Mouse (Mus musculus): ENCODE results near the gene Cav1.

Cav1 gene

DNA sequence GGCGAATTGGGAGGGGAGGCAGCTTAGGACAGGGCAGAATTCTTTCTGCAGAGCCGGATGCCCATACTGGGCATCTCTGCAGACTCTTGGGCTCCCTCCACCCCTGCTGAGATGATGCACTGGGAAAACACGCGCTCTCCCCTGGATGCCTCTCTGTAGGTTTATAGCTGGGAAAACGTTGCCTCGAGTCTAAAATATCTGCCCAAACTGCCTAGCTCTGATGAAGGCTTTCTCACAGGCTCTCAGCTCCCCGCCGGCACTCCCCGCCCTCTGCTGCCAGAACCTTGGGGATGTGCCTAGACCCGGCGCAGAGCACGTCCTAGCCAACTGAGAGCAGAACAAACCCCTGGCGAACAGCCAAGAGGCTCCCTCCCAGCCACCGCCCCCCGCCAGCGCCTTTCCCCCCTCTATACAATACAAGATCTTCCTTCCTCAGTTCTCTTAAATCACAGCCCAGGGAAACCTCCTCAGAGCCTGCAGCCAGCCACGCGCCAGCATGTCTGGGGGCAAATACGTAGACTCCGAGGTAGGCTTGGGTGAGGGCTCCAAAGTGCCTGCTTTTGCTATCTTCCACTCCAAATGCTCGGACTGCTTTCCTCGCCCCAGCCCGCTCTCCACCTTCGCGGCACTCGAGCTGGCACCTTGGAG is at the start of gene Cav1:
TSS of gene Cav1 (plus strand) at position 382 of the 648 bp plus-strand sequence.
- POLR2A ChIA-PET, result interaction anchor here in 2 of 4 experiments (0.5 to 0.7 kb wide), 3 partner anchors 11 to 87 kb away, joined by 3 read pairs; no protein-coding TSS in a partner anchor
- CTCF ChIA-PET, result interaction anchor here in 2 of 4 experiments (0.5 to 2.1 kb wide), 3 partner anchors 284 to 565 kb away, joined by 3 to 5 read pairs (median 5); no protein-coding TSS in a partner anchor

DNA sequence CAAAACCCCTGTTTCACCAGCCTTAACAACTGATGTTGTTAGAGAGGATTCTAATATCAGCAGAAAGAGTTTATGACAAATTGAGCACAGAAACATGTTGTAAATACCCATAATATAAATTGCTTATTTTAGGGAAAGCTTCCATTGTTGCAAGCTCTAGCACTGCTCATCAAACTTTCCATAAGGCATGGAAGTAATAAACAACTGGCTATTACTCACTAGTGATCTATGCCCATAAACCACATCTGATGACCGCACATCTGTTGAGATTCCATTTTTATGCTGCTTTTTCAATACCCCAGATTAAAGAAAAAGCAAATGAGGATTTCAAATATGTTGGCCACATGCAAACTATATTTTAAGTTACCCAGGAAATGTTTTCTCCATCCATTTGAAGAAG is 48.0 kb upstream of the Cav1 start:
- ChIA-PET POLR2A (no interaction called here), CTCF (no interaction called here)

DNA sequence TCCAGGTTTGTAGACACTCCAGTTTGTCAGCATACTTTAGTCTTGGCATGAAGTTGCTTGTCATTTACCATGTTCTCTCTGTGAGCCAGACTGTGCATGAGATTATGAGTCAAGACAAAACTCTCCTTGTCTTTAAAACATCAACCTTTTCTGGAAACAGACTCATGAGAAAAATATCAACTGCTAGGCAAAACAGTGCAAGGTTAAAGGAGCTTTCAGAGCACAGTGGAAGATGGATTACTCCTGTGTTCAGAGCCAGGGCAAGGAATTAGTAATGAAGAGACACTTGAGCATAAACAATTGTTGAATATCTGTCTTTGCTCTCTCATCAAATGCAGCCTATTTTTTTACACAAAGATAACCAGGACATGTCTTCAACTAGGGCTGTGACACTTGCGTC is 47.2 kb upstream of the Cav1 start:
- POLR2A ChIA-PET, result no interaction called here
- CTCF ChIA-PET, result no interaction called here

DNA sequence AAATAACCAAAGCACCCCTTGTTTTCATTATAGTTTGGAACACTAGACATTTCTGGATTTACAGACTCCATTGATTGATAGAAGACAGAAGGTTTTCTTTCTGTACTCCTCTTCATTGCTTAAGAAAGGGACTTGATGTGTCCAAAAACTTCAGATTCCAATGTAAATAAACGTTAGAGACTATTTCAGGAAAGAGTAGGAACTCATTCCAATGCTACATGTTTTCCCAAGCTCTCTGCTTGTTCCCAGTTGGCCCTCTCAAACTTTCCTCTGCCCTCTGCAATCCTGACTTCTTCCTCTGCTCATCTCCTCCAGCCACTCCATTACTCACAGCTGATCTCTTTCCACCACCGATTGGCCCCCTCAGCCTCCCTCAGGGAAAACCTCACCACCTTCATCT is 43.3 kb upstream of the Cav1 start:
- ChIA-PET POLR2A (no interaction called here), CTCF (no interaction called here)

DNA sequence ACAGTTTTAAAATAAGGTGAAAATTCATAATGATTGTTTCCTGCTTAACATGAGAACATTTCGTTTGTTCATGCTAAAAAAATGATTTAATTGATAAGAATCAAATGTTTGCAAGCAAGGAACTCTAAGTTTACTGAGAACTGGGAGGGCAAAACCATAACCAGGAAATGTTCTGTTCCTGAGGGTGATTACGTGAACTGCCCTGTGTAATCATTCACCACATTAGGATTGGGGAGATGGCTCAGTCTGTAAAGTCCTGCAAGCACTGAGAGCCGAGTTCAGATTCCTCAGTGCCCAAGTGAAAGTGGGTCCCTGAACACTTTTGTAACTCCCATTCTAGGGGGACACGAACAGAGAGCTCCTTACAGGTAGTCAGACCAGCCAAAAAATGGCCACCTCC is 41.1 kb upstream of the Cav1 start:
- ChIA-PET CTCF (interaction anchor here in 1 of 4 experiments (0.6 kb wide), 1 partner anchor 52 kb away, joined by 3 read pairs; no protein-coding TSS in a partner anchor), POLR2A (interaction anchor here in 1 of 4 experiments (0.6 kb wide), 1 partner anchor 578 kb away, joined by 3 read pairs; no protein-coding TSS in a partner anchor)

DNA sequence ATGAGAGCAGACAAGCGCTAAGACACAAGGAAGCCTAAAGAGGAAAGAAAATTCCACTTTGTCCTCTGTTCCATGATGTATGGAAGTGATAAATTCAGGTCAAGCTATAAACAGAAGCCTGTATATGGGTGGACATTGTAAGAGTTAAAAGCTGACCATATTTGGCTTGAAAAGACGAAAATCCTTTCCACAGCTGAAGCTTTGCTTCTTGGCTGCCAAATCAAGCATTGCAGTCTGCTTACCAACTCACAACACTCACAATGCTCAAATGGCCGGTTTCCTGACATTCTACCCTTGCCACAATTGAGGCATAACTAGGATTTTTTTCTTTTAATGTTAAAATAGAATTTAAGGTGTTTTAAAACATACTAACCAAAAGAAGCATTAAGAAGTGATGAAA is 39.7 kb upstream of the Cav1 start:
- POLR2A ChIA-PET, result no interaction called here
- CTCF ChIA-PET, result no interaction called here

DNA sequence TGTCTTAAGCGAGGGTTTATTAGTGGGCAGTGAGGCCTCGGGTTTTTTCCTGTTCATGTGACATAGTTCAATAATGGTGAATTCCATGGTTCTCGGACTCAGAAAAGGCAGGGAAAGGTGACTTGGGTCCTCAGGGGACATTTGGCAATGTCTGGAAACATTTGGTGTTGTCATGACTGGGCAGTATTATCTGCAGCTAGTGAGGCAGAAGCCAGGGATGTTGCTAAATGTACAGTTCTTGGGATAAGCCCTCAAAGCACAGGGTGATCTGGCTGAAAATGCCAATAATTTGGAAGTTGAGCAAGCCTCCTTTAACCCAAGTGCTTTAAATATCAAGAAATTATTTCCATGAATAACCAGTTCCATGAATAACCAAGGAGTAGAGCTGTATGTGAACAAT is 27.8 kb upstream of the Cav1 start:
- CTCF ChIA-PET, result no interaction called here
- POLR2A ChIA-PET, result no interaction called here

DNA sequence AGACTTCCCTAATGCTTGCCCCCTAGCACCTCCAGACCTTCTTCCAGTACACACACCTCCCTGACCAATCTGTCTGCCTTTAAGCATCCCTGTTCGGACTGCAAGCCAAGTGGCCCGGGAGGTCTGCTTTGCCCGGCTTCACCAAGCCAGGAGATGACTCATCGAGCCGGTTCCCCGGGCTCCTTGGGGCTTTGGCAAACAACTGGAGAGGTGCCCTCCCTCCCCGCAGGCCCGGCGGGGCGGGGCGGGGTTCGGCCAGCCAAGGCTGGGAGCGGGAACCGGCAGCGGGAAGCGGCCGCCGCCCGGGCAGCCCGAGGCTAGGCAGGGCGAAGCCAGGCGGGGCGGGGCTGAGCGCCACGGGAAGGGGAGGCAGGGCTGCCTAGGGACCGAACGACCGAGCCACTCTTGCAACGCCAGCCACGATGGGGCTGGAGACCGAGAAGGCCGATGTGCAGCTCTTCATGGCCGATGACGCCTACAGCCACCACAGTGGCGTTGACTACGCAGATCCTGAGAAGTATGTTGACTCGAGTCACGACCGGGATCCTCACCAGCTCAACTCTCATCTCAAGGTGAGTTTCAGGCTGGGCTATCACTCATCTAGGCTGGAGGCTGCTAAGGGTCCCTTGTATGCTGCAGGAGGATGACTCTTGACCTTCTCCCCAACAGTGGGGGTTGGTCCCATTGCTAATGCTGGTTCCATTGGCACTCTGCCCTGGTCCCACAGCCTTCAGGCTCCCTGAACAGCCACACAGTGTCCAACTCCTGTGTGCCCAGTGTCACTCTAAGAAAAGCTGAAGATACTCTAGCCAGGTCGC is 25.0 kb upstream of the Cav1 start, which contains the start of gene Cav2:
TSS of gene Cav2 (plus strand) at position 247 of the 818 bp plus-strand sequence.
- ChIA-PET CTCF (no interaction called here), POLR2A (no interaction called here)

DNA sequence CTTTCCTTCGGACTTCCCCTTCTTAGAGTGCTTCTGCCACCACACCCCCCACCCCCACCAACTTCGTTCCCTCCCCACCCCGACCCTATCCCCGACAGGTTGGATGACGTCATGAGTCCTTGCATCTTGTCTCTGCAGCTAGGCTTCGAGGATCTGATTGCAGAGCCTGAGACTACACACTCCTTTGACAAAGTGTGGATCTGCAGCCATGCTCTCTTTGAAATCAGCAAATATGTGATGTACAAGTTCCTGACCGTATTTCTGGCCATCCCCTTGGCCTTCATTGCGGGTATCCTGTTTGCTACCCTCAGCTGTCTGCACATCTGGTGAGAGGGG is 24.4 kb upstream of the Cav1 start:
- ChIA-PET CTCF (no interaction called here), POLR2A (no interaction called here)

DNA sequence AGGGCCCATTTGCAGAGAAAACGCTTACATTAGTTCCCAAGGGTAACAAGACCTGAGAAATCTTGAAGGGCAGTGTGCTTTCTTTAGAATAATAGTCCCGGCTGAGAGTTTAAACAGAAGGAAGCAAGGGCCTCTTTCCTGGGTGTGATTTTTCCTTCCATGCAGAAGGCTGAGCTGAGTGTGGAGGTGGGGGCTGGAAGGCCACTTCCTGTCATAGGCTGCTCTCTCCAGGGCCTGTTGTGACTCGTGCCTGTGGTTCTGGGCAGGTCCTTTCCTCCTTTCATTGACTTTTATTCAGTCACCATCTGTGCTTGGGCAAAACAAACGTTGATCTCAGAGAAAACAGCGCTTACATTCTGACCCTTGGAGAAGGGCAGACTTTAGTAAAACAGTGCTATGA is 24.0 kb upstream of the Cav1 start:
- POLR2A ChIA-PET, result no interaction called here
- CTCF ChIA-PET, result no interaction called here

DNA sequence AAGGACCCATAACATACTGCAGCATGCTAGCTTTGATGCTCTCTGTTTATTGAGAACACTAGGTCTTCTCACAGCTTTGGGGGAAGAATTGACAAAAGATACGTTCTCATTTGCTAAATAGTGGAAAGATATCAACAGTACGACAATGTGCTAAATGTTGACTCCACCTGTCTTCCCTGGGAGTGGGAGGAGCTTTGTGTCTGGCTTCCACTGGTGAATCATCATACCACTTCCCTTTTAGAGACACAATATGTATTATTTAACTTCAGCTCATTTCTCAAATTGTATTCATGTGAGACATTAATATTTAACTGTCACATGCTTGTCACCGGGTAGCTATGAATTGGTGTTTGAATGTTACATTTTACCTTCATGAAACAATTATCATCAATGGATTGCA is 22.3 kb upstream of the Cav1 start:
- POLR2A ChIA-PET, result no interaction called here
- CTCF ChIA-PET, result no interaction called here

DNA sequence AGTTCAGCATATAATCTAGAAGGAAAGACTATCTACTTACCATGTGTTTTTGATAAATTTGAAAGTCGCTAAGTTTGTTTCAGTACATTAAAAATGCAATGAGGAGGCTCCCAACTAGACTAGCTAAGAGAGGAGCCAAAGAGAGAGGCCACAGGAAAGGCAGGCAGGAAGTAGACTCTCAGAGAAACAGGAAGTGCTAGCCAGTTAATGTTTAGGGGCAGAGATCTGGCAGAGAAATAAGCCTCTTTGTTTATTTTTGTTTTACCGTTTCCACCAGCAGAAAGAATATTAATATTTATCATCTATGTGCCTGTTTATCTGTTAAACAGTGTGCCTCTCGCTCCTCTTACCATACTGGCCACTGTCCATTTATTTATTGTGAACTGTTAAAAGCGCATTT is 19.8 kb upstream of the Cav1 start:
- CTCF ChIA-PET, result interaction anchor here in 1 of 4 experiments (0.7 kb wide), 1 partner anchor 767 kb away, joined by 8 read pairs; no protein-coding TSS in a partner anchor
- POLR2A ChIA-PET, result no interaction called here

DNA sequence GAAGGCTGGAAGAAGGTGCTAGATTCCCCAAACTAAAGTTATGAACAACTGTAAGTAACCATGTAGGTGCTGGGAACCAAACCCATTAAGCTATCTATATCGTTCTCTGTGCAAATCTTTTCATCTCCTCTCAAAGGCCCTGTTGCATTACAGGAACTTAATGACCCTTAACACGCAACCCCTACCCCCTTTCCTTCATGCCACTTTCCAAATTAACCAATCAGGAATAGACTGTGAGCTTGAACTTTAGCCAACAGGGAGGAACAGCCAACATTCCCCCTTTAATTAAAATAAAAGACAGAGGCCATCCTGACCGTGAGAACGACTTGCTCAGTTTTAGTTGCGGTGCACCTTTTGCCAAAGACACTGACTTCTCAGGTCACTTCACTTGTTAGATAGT is 11.0 kb upstream of the Cav1 start:
- CTCF ChIA-PET, result interaction anchor here in 1 of 4 experiments (0.5 kb wide), 1 partner anchor 221 kb away, joined by 8 read pairs; no protein-coding TSS in a partner anchor
- POLR2A ChIA-PET, result no interaction called here

DNA sequence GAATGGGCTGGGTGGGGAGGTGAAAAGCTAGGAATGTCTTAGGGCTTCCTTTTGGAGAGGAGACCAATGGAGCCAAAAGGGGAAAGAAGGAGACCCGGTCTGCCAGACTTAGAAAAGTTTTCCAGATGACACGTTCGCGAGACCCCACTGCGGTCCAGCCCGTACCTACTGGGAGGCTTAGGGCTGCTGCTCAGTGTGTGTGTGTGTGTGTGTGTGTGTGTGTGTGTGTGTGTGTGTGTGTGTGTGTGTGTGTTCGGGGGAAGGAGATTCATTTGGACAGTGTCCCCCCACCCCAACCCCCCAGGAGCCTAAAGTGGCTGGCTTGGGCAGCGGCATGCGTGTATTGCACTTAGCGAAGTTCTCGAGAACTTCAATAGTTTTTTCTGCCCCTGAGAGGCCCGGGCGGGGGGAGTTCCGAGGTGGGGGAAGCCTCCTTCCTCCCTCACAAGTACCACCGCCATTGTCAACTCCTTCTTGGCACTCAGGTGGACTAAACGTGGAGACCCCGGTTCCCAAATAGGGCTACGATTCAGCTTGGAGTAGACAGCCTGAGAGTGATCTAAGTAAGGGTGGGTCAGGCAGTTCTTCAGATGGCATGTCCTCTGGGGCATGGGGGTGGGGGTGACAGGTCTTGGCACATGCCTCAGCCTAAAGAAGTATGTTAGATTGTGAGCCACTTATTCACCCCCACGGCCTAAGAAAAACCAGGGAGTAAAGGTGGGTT is 629 bp downstream of the Cav1 start:
- POLR2A ChIA-PET, result interaction anchor here in 1 of 4 experiments (0.6 kb wide), 1 partner anchor 11 kb away, joined by 3 read pairs; no protein-coding TSS in a partner anchor

DNA sequence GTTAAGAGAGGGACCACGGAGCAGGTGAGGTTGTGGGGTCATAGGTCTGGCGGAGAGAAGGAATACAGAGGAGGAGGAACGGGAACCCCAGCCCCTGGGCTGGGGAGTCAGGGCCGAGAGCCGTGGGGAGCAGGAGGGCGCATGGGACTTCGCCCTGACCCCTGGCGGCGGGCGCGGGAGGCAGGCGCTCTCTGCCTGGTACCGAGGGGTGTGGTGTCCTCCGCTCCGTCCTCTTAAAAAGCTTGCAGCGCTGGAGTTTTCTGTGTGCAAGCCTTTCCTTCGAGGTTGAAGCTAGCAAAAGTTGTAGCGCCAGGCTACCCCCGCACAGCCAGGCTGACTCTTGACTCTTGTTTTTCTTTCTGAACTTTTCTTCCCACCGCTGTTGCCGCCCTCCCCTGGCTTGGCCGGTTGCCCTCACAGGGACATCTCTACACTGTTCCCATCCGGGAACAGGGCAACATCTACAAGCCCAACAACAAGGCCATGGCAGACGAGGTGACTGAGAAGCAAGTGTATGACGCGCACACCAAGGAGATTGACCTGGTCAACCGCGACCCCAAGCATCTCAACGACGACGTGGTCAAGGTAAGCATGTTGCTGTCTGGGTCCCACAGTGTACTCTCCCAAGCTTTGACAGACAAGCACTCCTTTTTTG is 1.5 kb downstream of the Cav1 start:
- CTCF ChIA-PET, result interaction anchor here (0.6 to 2.1 kb wide), 6 partner anchors 13 to 1555 kb away, joined by 3 to 13 read pairs (median 3); no protein-coding TSS in a partner anchor
- POLR2A ChIA-PET, result interaction anchor here in 1 of 4 experiments (0.5 kb wide), 1 partner anchor 264 kb away, joined by 4 read pairs; no protein-coding TSS in a partner anchor

More for the DNA sequence above, 629 bp downstream of the Cav1 start:
- CTCF ChIA-PET, result interaction anchor here in 2 of 4 experiments (0.6 to 2.1 kb wide), 3 partner anchors 13 to 283 kb away, joined by 3 to 5 read pairs (median 5); no protein-coding TSS in a partner anchor

DNA sequence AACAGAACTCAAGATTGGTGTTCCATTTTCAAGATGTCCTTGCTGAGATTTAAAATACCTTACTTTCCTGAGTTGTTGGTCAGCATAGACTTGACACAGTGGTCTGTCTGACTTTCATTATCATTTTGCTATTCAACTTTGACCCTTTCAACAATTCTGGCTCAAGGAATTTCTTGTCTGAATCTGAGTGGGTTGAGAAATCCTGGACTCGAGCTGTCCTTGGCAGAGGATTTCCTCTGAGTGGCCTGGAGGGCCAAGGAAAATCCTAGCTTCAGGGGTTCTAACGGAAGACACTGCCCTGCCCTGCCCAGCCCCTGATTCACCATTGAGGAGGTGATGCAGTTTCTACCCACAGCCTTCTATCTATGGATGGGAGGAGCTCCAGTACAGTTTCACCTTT is 2.5 kb downstream of the Cav1 start:
- ChIA-PET POLR2A (no interaction called here), CTCF (no interaction called here)

DNA sequence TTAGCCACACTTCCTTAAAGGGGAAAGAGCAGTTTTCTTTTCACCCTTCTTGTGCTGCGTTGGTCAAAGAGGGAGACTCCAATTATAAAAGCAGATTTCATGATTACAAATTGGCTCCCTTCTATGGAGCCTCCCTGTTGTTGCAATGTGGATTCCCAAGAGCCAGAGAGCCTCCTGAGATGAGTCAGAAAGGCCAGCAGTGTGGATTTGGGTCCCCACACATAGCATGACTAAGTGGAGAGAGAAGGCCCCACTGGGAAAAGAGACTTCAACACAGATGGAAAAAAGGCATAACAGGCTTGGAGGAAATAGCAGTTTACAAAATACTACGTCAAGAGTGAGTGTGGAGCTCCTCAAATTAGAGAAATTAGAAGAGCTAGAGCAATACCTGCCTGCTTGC is 3.1 kb downstream of the Cav1 start:
- ChIA-PET POLR2A (interaction anchor here in 1 of 4 experiments (1.2 kb wide), 1 partner anchor 40 kb away, joined by 3 read pairs; no protein-coding TSS in a partner anchor), CTCF (no interaction called here)

DNA sequence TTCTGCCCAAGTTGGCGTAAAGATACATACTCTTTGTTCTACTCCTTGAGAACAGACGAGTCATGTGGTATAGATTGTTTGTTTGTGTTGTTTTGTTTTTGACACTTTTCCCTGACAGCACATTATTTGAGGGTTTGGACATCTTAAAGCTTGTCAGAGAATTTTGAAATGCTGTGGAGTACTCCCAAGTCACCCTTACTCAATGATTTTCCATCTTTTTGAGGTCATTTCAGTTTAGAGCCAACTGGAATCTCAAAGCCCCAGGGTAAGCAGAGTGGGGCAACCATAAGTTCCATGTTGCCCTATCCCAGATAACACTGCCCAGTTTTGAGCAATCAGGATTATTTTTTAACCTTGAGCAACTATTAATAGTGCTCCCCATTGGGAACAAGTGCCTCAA is 8.1 kb downstream of the Cav1 start:
- POLR2A ChIA-PET, result no interaction called here

More for the DNA sequence above, 8.1 kb downstream of the Cav1 start:
- CTCF ChIA-PET, result no interaction called here

All from embryonic stem cell, embryonic (primary cell).